Mouse (Mus musculus) left cerebral cortex, postnatal 4 days (tissue): Measurements from ENCODE around the gene Map4k1. TPM values are rescaled to one million over a fixed set of nuclear protein-coding genes. Genes with fewer than 3 reads are reported as not detected.
"Not testable (repeated sequence)": the region's sequence is repeated elsewhere in the genome, so short reads cannot be mapped to it uniquely, and the experiment has no call there.

Source experiments
- DNase-seq: peaks from one replicate; pipeline ENCODE4 v3.0.0-alpha.2; 2022
- intact Hi-C: fragments of 180-260 bp; cut with DNase I; formaldehyde crosslinking; loops from one replicate; pipeline ENCODE4 v1.15.1; 2025
- total RNA-seq, 2 experiments: library from RNA; stranded (reverse); gene quantifications; 2 replicates each; pipeline ENCODE4 v1.2.3; 2021

Gene Map4k1
- total RNA-seq, 2 experiments from 2014 or later, result 12.9 to 14.7 TPM

- DNase-seq, result no peak
- intact Hi-C loops, result no loop called here
Observed at GRCm38 (mm10) chr7:28954773-28955172, 27.1 kb upstream of the Map4k1 start.

GRCm38 (mm10) chr7:28955295-28955897 is 26.5 kb upstream of the Map4k1 start:
- intact Hi-C loops, result no loop called here
- no peak for DNase-seq

- intact Hi-C loops, result no loop called here
Observed at GRCm38 (mm10) chr7:28956270-28956669, 25.6 kb upstream of the Map4k1 start.

GRCm38 (mm10) chr7:28957286-28957685 is 24.6 kb upstream of the Map4k1 start:
- intact Hi-C loops, result no loop called here
- DNase-seq, result no peak

More at GRCm38 (mm10) chr7:28956270-28956669, 25.6 kb upstream of the Map4k1 start:
- DNase-seq, result no peak

- intact Hi-C loops, result no loop called here
Observed at GRCm38 (mm10) chr7:28957997-28958725, 23.7 kb upstream of the Map4k1 start.

GRCm38 (mm10) chr7:28958770-28959169 is 23.1 kb upstream of the Map4k1 start:
- intact Hi-C loops, result no loop called here
- DNase-seq, result no peak

More at GRCm38 (mm10) chr7:28957997-28958725, 23.7 kb upstream of the Map4k1 start:
- DNase-seq, result no peak

- intact Hi-C loops, result no loop called here
Observed at GRCm38 (mm10) chr7:28959505-28960045, 22.3 kb upstream of the Map4k1 start.

GRCm38 (mm10) chr7:28960354-28961046 is 21.4 kb upstream of the Map4k1 start:
- intact Hi-C loops, result no loop called here
- DNase-seq, result no peak

More at GRCm38 (mm10) chr7:28959505-28960045, 22.3 kb upstream of the Map4k1 start:
- DNase-seq, result no peak

- intact Hi-C loops, result no loop called here
- DNase-seq, result no peak
Observed at GRCm38 (mm10) chr7:28961584-28961926, 20.3 kb upstream of the Map4k1 start.

- intact Hi-C loops, result no loop called here
- DNase-seq, result peak; percentile 99
Observed at GRCm38 (mm10) chr7:28961927-28962670, 19.8 kb upstream of the Map4k1 start, which contains the start of gene Actn4. Gene Actn4 (minus strand): TSS chr7:28962340.

- intact Hi-C loops, result no loop called here
Observed at GRCm38 (mm10) chr7:28963399-28963923, 18.4 kb upstream of the Map4k1 start.

GRCm38 (mm10) chr7:28965346-28965840 is 16.5 kb upstream of the Map4k1 start:
- intact Hi-C loops, result no loop called here
- DNase-seq, result no peak

More at GRCm38 (mm10) chr7:28963399-28963923, 18.4 kb upstream of the Map4k1 start:
- DNase-seq, result no peak

GRCm38 (mm10) chr7:28966181-28966580 is 15.7 kb upstream of the Map4k1 start:
- intact Hi-C loops, result no loop called here
- no peak for DNase-seq

GRCm38 (mm10) chr7:28966751-28967505 is 14.9 kb upstream of the Map4k1 start:
- no peak for DNase-seq
- intact Hi-C loops, result no loop called here

- DNase-seq, intact Hi-C loops: not testable (repeated sequence)
Observed at GRCm38 (mm10) chr7:28968120-28968519, 13.7 kb upstream of the Map4k1 start.

GRCm38 (mm10) chr7:28969271-28969670 is 12.6 kb upstream of the Map4k1 start:
- intact Hi-C loops, result no loop called here
- DNase-seq, result no peak

- intact Hi-C loops, result loop anchor here (5.0 kb wide), 1 partner anchor 67 kb away; no protein-coding TSS in a partner anchor
- DNase-seq, result no peak
Observed at GRCm38 (mm10) chr7:28969672-28970394, 12.0 kb upstream of the Map4k1 start.

GRCm38 (mm10) chr7:28971029-28971428 is 10.8 kb upstream of the Map4k1 start:
- DNase-seq, result no peak
- intact Hi-C loops, result loop anchor here (5.0 kb wide), 1 partner anchor 66 kb away; no protein-coding TSS in a partner anchor
